Mouse (Mus musculus): Measurements from ENCODE around the gene Gm29666.

DNA sequence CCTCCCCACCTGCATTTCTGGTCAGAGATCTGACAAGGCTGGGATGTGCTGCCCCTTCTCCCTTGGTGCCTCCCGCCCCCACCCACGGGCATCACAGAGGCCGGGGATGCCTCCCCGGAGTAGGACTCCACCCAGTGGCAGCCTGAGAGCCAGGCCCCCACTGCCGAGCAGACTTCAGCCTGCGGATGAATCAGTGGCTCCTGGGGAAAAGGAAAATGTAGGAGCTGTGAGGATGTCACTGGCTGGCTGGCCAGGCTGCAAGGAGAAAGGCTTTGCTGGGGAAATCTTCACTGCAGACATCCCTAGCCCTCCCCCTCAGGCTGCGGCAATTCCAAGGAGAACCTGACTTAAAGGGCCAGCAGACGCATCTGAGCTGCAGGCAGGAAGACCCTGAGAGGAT lies 40.9 kb upstream of the Gm29666 start:
- TF ChIP-seq GATA1 (IDR thresholded peaks at IDR 0.05; ENCODE audit: borderline replicate concordance, low read length) (no peak), FLI1 (IDR thresholded peaks at IDR 0.05; ENCODE audit: low read length) (no peak)
